Mouse (Mus musculus) liver, embryonic 14.5 days (tissue): ENCODE results near the gene Grin2d. TPM values are rescaled to one million over a fixed set of nuclear protein-coding genes. Genes with fewer than 3 reads are reported as not detected.

ENCODE experiments used
- ATAC-seq: fragments of 200-750 bp; cut with Nextera tagmentation; 2 replicates; pipeline ENCODE4 v1.8.0; 2017; ENCODE audit warnings: moderate number of reproducible peaks, mild to moderate bottlenecking, moderate library complexity; ENCODE audit not compliant: insufficient read depth
- DNase-seq, 3 experiments: peaks; one replicate each; pipeline ENCODE4 v3.0.0-alpha.2; 2012 to 2013; ENCODE audit warnings: low read depth in 3 of 3, low spot score in 3 of 3
- H3K27ac ChIP-seq: fragments of 300-500 bp; sonication (generic); 2 replicates; pipeline ENCODE4 v1.5.1; 2014; ENCODE audit warnings: moderate library complexity, mild to moderate bottlenecking, control low read depth, inconsistent platforms
- H3K27me3 ChIP-seq: fragments of 300-500 bp; sonication (generic); 2 replicates; pipeline ENCODE4 v1.6.1; 2014; ENCODE audit warnings: mild to moderate bottlenecking, low read length, moderate library complexity; ENCODE audit not compliant: control insufficient read depth, insufficient read depth
- H3K36me3 ChIP-seq: fragments of 300-500 bp; sonication (generic); replicated peaks from 2 replicates; pipeline ENCODE4 v1.6.1; 2014; ENCODE audit warnings: low read depth; ENCODE audit not compliant: control insufficient read depth, insufficient read depth
- H3K4me1 ChIP-seq, 2 experiments: fragments of 200-500 bp in 1 of 2; fragments of 300-500 bp in 1 of 2; sonication (generic) in 1 of 2; replicated peaks; 2 replicates each; pipeline ENCODE4 v1.6.1; 2012 to 2014; ENCODE audit warnings: antibody characterized with exemption in 1 of 2, inconsistent platforms in 1 of 2, low read length in 1 of 2; ENCODE audit not compliant: control insufficient read depth in 2 of 2, insufficient read depth in 2 of 2
- H3K4me2 ChIP-seq: fragments of 300-500 bp; sonication (generic); 2 replicates; pipeline ENCODE4 v1.6.1; 2014; ENCODE audit warnings: low read depth, mild to moderate bottlenecking, control low read depth, moderate library complexity
- H3K4me3 ChIP-seq, 2 experiments: fragments of 200-500 bp in 1 of 2; fragments of 300-500 bp in 1 of 2; sonication (generic) in 1 of 2; 2 replicates each; pipeline ENCODE4 v1.5.1; 2012 to 2014; ENCODE audit warnings: low read depth in 2 of 2, low read length in 2 of 2, mild to moderate bottlenecking in 2 of 2, control low read depth in 1 of 2, inconsistent platforms in 1 of 2, moderate library complexity in 1 of 2; ENCODE audit not compliant: insufficient read depth in 1 of 2
- H3K9ac ChIP-seq: fragments of 300-500 bp; sonication (generic); replicated peaks from 2 replicates; pipeline ENCODE4 v1.6.1; 2014; ENCODE audit warnings: mild to moderate bottlenecking, control low read depth, moderate library complexity
- H3K9me3 ChIP-seq: fragments of 300-500 bp; sonication (generic); 2 replicates; pipeline ENCODE4 v1.6.1; 2016; ENCODE audit warnings: low read length, mixed read lengths; ENCODE audit not compliant: control insufficient read depth
- CTCF ChIP-seq: IDR thresholded peaks from 2 replicates; pipeline ENCODE4 v1.5.1; 2016; ENCODE audit warnings: antibody characterized with exemption, low read depth, control low read depth
- EP300 ChIP-seq: IDR thresholded peaks from 2 replicates; pipeline ENCODE4 v1.6.1; 2016; ENCODE audit warnings: antibody characterized with exemption, low read depth
- WGBS: fragments of 180-500 bp; shearing (Covaris S2); extraction: QIAGEN DNeasy Blood & Tissue Kit; methylation state at CpG from one replicate; pipeline ENCODE4 v1.1.7; 2014; ENCODE audit not compliant: insufficient replicate concordance; 5-methylcytosine and 5-hydroxymethylcytosine counted together
- polyA plus RNA-seq, 2 experiments: library from polyadenylated mRNA; depleted of rRNA in 1 of 2; stranded (reverse) in 1 of 2; unstranded in 1 of 2; fragments of >200 nt; fragmentation: Nextera tagmentation in 1 of 2; extraction: Ambion mirVana in 1 of 2; gene quantifications; 2 replicates each; pipeline versions ENCODE4 v1.2.1 to v1.2.3; 2012 to 2014

Grin2d gene
- polyA plus RNA-seq, 2 experiments = 0.01 to 0.11 TPM

DNA sequence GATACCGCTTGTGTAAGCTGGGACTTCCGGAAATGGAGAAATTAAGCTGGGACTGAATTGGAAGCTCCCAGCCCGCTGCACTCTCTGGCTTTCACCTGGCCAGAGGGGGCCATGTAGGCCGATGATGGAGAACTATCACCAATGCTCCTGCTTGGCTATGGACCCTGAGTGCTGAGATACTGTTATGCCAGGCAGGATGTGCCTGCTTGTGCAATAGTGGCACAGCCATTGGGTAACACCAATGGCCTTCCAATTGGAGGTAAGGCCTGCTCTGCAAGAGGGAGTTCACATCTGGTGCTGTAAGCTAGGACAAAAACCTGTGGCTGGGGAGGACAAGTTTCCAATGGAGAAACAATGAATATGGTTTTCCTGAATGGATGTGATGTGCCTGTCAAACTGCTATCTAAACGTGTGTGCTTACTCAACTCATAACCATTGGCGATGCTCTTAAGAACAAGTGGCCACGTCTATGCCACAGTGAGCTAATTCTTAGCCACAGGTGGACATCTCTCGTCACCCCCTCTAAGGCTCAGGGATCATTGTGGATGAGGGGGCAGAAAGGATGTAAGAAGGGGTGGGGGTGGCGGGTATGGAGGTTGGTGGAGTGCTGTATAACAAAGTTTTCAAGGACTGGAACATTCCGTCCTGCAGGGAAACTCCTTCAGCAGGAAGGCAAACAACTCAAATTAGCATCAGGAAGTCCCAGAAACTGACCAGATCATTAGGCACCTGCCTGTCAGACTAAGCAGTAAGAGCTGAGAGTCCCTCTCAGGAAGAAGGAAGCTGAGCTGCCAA, 35.0 kb downstream of the Grin2d start:
- Histone ChIP-seq H3K27me3 (peaks cover 6% of the 10 kb centered on the region; the same call in 1 of the 2 replicates), H3K4me1 (no peaks in the 10 kb centered on the region), H3K4me2 (no peak overlapping the region), H3K4me3 (no peak overlapping the region), H3K9me3 (no peaks in the 10 kb centered on the region), H3K27ac (no peak overlapping the region), H3K9ac (no peak overlapping the region), H3K36me3 (no peaks in the 10 kb centered on the region)
- TF ChIP-seq CTCF = no peak
- TF ChIP-seq EP300 = no peak
- ATAC-seq = no peak
- WGBS = 62% methylated on average over 10 of the region's 10 CpGs
- DNase-seq = no peak

DNA sequence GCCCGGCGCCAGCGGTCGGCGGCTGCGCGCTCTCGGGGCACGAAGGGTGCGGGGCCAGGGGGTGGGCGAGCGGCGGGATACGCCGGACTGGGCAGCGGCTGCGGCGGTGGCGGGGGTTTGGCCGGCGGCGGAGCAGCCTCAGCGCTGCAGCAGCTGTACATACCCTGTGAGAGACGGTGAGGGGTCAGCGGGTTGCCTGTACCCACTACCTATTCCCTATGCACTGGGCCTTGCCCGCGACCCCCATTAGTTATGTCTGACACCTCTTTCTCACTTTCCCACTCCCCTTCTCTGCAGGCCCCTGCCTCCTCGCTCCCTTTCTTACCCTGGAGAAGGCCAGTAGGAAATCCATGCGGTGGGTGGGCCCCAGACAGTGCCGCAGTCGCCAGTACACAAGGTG, 44.3 kb downstream of the Grin2d start:
- Histone ChIP-seq H3K4me2 (peak overlapping the region; percentile 37; the same call in 1 of the 2 replicates), H3K36me3 (peaks cover 2% of the 10 kb centered on the region; the same call in 1 of the 2 replicates), H3K9me3 (no peaks in the 10 kb centered on the region), H3K27ac (no peak overlapping the region), H3K4me1 (peaks cover 0 to 7% of the 10 kb centered on the region in 2 experiments; a peak in 3 of 4 replicates), H3K9ac (no peak overlapping the region), H3K4me3 (peak overlapping the region in 1 of 2 experiments; percentile 34; a peak in 2 of 4 replicates), H3K27me3 (peaks cover 48% of the 10 kb centered on the region)
- no peak for DNase-seq
- no peak for ATAC-seq
- 8% methylated on average over 31 of the region's 31 CpGs for WGBS
- no peak for TF ChIP-seq EP300
- no peak for TF ChIP-seq CTCF

DNA sequence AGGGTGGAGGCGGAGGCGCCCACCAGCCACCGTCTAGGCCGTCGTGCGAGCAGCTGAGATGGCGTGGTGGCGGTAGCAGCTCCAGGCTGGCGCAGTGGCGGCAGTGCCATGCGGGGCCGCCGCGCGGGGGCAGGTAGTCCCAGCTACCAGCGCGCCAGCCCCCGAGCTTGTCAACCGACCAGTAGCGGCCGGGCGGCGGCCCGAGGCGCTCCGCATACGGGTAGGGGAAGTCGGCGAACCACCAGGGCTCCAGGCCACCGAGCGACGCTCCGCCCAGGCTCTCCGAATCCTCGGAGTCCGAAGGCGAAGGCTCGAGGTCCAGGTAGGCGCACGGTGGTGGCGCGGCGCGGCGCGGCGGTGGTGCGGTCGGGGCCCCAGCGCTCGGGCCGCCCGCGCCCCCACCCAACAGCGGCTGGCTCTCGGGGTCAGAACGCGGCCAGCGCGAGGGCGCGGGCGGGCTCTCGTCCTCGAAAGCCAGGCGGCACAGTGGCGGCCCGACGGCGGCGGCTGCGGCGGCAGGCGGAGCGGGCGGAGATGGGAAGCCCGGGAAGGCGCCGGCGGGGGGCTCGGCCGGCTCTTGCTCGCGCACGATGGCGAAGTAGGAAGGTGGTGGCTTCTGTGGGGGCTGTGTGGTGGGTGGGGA, 44.9 kb downstream of the Grin2d start:
- peaks cover 48% of the 10 kb centered on the region for H3K27me3 ChIP-seq
- DNase-seq = no peak
- no peak overlapping the region for H3K9ac ChIP-seq
- H3K36me3 ChIP-seq = peaks cover 3% of the 10 kb centered on the region
- WGBS = 2% methylated on average over 85 of the region's 86 CpGs
- TF ChIP-seq CTCF = no peak
- TF ChIP-seq EP300 = no peak
- ATAC-seq = no peak
- H3K27ac ChIP-seq = no peak overlapping the region
- peaks cover 0 to 7% of the 10 kb centered on the region in 2 experiments; a peak in 3 of 4 replicates for H3K4me1 ChIP-seq
- no peaks in the 10 kb centered on the region for H3K9me3 ChIP-seq
- H3K4me2 ChIP-seq = peak overlapping the region; percentile 37
- H3K4me3 ChIP-seq = peak overlapping the region in 1 of 2 experiments; percentile 34; a peak in 3 of 4 replicates

DNA sequence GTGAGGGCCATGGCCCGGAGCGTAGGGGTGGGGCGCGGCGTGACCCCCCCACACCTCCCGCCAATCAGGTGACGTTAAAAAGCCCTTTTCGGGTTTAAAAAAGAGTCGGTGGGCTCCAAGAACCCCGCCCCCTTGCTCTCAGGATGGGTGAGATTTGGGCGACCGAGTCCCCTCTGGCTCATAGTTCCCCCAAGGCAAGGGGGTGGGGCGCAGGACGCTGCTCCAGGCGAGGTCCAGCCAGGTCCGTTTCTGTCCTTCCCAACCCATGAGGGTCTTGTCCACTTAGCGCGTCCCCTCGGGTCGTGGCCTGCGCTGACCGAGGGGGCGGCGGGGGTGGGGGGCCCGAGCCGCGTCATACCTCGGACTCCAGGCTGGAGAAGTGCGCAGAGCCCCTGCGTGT, 45.8 kb downstream of the Grin2d start:
- Histone ChIP-seq H3K9ac (no peak overlapping the region), H3K36me3 (peaks cover 12% of the 10 kb centered on the region), H3K4me1 (peaks cover 0 to 7% of the 10 kb centered on the region in 2 experiments; a peak in 3 of 4 replicates), H3K9me3 (no peaks in the 10 kb centered on the region), H3K27me3 (peaks cover 48% of the 10 kb centered on the region), H3K4me3 (no peak overlapping the region), H3K27ac (no peak overlapping the region), H3K4me2 (no peak overlapping the region)
- WGBS = 10% methylated on average over 30 of the region's 30 CpGs
- no peak for ATAC-seq
- TF ChIP-seq EP300 = no peak
- no peak for TF ChIP-seq CTCF
- no peak for DNase-seq

DNA sequence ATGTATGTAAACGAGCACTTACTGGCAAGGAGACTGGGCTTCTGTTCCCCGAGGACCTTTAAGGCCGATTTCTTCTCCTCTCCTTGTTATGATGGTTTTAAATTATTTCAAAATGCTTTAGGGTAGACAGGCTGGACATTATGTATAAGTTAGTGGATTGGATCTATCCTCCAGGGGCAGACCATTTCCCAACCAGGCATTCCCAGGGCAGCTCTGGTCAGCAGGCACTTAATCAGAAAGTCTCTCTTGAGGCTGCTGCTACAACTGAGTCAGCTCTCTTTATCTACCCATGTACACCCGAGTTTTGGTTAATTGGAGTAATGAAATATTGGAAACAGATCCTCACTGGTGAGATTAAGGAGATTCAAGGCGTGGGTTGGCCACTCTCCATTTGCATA, 47.1 kb downstream of the Grin2d start:
- DNase-seq (no peak), ATAC-seq (peak; percentile 7; the same call in 1 of the 2 replicates)
- H3K36me3 ChIP-seq = peaks cover 21% of the 10 kb centered on the region
- H3K27ac ChIP-seq = no peak overlapping the region
- H3K9me3 ChIP-seq = no peaks in the 10 kb centered on the region
- TF ChIP-seq EP300 = no peak
- no peak for TF ChIP-seq CTCF
- H3K4me2 ChIP-seq = peak overlapping the region; percentile 76
- 13% methylated on average over 5 of the region's 5 CpGs for WGBS
- H3K4me1 ChIP-seq = peaks cover 0 to 7% of the 10 kb centered on the region in 2 experiments; a peak in 3 of 4 replicates
- H3K9ac ChIP-seq = peak overlapping the region; percentile 50; the same call in 1 of the 2 replicates
- peaks cover 48% of the 10 kb centered on the region for H3K27me3 ChIP-seq
- H3K4me3 ChIP-seq = peak overlapping the region; percentile 72 to 77
